8 mouse cellular contexts compared by ENCODE assay signal in the genomic region with DNA sequence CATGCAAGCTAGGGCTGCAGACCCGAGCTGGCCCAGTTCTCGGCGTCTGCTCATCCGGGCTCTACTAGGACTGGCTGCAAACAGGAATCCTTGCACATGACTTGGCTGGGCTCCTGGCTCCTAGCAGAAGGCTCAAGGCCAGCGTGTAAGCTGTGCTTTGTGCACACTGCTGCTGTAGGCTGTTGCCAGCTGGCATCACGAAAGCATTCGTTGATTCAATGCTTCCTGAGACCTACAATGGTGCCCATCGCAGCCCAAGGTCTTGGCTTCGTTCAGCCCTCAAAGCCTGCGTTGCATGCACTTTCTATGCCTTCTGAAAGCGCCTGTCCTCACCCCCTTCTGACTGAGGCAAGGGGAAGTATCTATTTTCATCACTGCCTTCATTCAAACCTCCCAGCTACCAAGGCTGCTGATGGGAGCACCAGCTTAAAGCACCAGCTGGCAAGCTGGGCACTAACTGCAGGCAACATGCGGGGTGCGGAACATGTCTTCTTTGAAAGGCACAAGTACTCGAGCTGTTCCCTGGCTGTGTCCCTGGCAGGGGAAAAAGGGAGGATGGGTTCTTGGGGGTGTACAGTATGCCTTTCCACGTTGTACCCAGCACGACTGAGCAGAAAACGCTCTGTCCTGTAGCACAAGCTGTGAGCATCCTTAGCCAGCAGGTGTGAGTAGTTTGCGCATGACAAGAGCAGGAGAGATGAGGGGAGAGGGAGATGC. TPM values are rescaled to one million over a fixed set of nuclear protein-coding genes. Genes with fewer than 3 reads are reported as not detected.
A peak's percentile ranks its signal among the peaks of the same experiment; 100 is the strongest.
DNase-seq lines count a peak whose midpoint lies in the region; ATAC-seq lines count a peak whose summit lies in the region.

No protein-coding gene starts in this region.

- H3K9ac ChIP-seq in midbrain, embryonic 13.5 days (replicated peaks), result peak overlapping the region; percentile 78

- no peaks in the 10 kb centered on the region for H3K9me3 ChIP-seq in embryonic facial prominence, embryonic 10.5 days
- no peaks in the 10 kb centered on the region for H3K9me3 ChIP-seq in midbrain, embryonic 13.5 days

- intact Hi-C loops in left cerebral cortex, postnatal 25 days (cut with DNase I), result loop anchor here (1.0 to 2.0 kb wide), 3 partner anchors 31 to 320 kb away; a partner anchor contains a TSS

- WGBS in embryonic facial prominence, embryonic 10.5 days, result 69% methylated on average over 18 of the region's 18 CpGs
- 62% methylated on average over 18 of the region's 18 CpGs for WGBS in midbrain, embryonic 13.5 days

- peak; percentile 91 for DNase-seq in adrenal gland, postnatal 10 days
- DNase-seq in embryonic facial prominence, embryonic 10.5 days (ENCODE audit: low spot score), result no peak
- DNase-seq in heart, adult 11 months, result peak; percentile 98
- peak; percentile 82 for DNase-seq in kidney, adult 11 months
- peak; percentile 88 to 95 for DNase-seq in left cerebral cortex, postnatal 25 days (ENCODE audit: low spot score in 2 of 2)
- DNase-seq in testis, postnatal 10 days (ENCODE audit: low spot score), result peak; percentile 87

- peaks cover 35% of the 10 kb centered on the region for H3K4me1 ChIP-seq in embryonic facial prominence, embryonic 10.5 days
- H3K4me1 ChIP-seq in midbrain, embryonic 13.5 days (replicated peaks), result peaks cover 36% of the 10 kb centered on the region

- H3K4me3 ChIP-seq in embryonic facial prominence, embryonic 10.5 days, result peak overlapping the region; percentile 94
- H3K4me3 ChIP-seq in midbrain, embryonic 13.5 days (replicated peaks), result peak overlapping the region; percentile 77

- ATAC-seq in midbrain, embryonic 13.5 days, result peak; percentile 70
- no peak for ATAC-seq in monocyte, adult 5-6 weeks (replicated peaks; ENCODE audit: insufficient number of reproducible peaks, low FRiP score, low TSS enrichment, poor library complexity, severe bottlenecking)

- H3K27me3 ChIP-seq in embryonic facial prominence, embryonic 10.5 days (replicated peaks; ENCODE audit: low read depth, poor library complexity, severe bottlenecking), result no peaks in the 10 kb centered on the region
- no peaks in the 10 kb centered on the region for H3K27me3 ChIP-seq in midbrain, embryonic 13.5 days

- H3K4me2 ChIP-seq in midbrain, embryonic 13.5 days (replicated peaks), result peak overlapping the region; percentile 98

- H3K27ac ChIP-seq in embryonic facial prominence, embryonic 10.5 days (replicated peaks), result peak overlapping the region; percentile 89
- peak overlapping the region; percentile 66 for H3K27ac ChIP-seq in midbrain, embryonic 13.5 days

- H3K36me3 ChIP-seq in embryonic facial prominence, embryonic 10.5 days (replicated peaks), result peaks cover 43% of the 10 kb centered on the region
- peaks cover 43% of the 10 kb centered on the region for H3K36me3 ChIP-seq in midbrain, embryonic 13.5 days

RNA-seq across cellular contexts. Expression of a gene that starts 0.8 kb away (rescaled TPM):
- 10 to 100 TPM; 33.0 to 34.1 TPM for total RNA-seq in adrenal gland, postnatal 10 days (2021)
- 59.2 and 64.6 TPM in 2 replicates for polyA plus RNA-seq in embryonic facial prominence, embryonic 10.5 days (2016; fragmentation: Nextera tagmentation; extraction: Ambion mirVana)
- 10 to 100 TPM; 55.3 to 56.6 TPM for total RNA-seq in left cerebral cortex, postnatal 25 days (2021)
- polyA plus RNA-seq in midbrain, embryonic 13.5 days (2015; fragmentation: Nextera tagmentation; extraction: Ambion mirVana), result 69.6 and 73.8 TPM in 2 replicates
- 40.2 to 52.6 TPM (median 47.2 TPM) in 3 replicates for total RNA-seq in monocyte, adult 5-6 weeks (2017)

RNA-seq across cellular contexts. Expression of a gene that starts 37.8 kb away (rescaled TPM):
- 10 to 100 TPM; 27.0 to 34.7 TPM for total RNA-seq in adrenal gland, postnatal 10 days (2021)
- polyA plus RNA-seq in embryonic facial prominence, embryonic 10.5 days (2016; fragmentation: Nextera tagmentation; extraction: Ambion mirVana), result 91.0 and 93.5 TPM in 2 replicates
- total RNA-seq in left cerebral cortex, postnatal 25 days (2021), result 100 to 1,000 TPM; 171 to 173 TPM
- polyA plus RNA-seq in midbrain, embryonic 13.5 days (2015; fragmentation: Nextera tagmentation; extraction: Ambion mirVana), result 91.6 and 98.6 TPM in 2 replicates
- total RNA-seq in monocyte, adult 5-6 weeks (2017), result 120 to 175 TPM (median 140 TPM) in 3 replicates

RNA-seq across cellular contexts. Expression of a gene that starts 53.8 kb away (rescaled TPM):
- 1 to 10 TPM; 1.1 to 1.2 TPM for total RNA-seq in adrenal gland, postnatal 10 days (2021)
- polyA plus RNA-seq in embryonic facial prominence, embryonic 10.5 days (2016; fragmentation: Nextera tagmentation; extraction: Ambion mirVana), result 0.91 and 1.1 TPM in 2 replicates
- 10 to 100 TPM; 53.9 to 54.7 TPM for total RNA-seq in left cerebral cortex, postnatal 25 days (2021)
- 10.4 and 15.7 TPM in 2 replicates for polyA plus RNA-seq in midbrain, embryonic 13.5 days (2015; fragmentation: Nextera tagmentation; extraction: Ambion mirVana)
- total RNA-seq in monocyte, adult 5-6 weeks (2017), result 0.57 to 8.1 TPM (median 2.1 TPM) in 3 replicates
